Mouse (Mus musculus) lung, embryonic 14.5 days (tissue): ENCODE results near the gene Bdh2. TPM values are rescaled to one million over a fixed set of nuclear protein-coding genes. Genes with fewer than 3 reads are reported as not detected.

Source experiments
- ATAC-seq: fragments of 200-750 bp; cut with Nextera tagmentation; 2 replicates; pipeline ENCODE4 v1.8.0; 2017; ENCODE audit warnings: mild to moderate bottlenecking, moderate TSS enrichment, moderate library complexity; ENCODE audit not compliant: insufficient read depth
- DNase-seq: peaks from one replicate; pipeline ENCODE4 v3.0.0-alpha.2; 2015
- H3K27ac ChIP-seq: fragments of 300-500 bp; sonication (generic); 2 replicates; pipeline ENCODE4 v1.5.1; 2014; ENCODE audit warnings: low read depth, mild to moderate bottlenecking, moderate library complexity
- H3K27me3 ChIP-seq: fragments of 300-500 bp; sonication (generic); 2 replicates; pipeline ENCODE4 v1.6.1; 2014; ENCODE audit warnings: low read length, control low read depth; ENCODE audit not compliant: insufficient read depth
- H3K36me3 ChIP-seq: fragments of 300-500 bp; sonication (generic); 2 replicates; pipeline ENCODE4 v1.6.1; 2014; ENCODE audit warnings: control low read depth; ENCODE audit not compliant: insufficient read depth
- H3K4me1 ChIP-seq: fragments of 300-500 bp; sonication (generic); 2 replicates; pipeline ENCODE4 v1.6.1; 2014; ENCODE audit warnings: antibody characterized with exemption, control low read depth; ENCODE audit not compliant: insufficient read depth
- H3K4me2 ChIP-seq: fragments of 300-500 bp; sonication (generic); 2 replicates; pipeline ENCODE4 v1.6.1; 2014; ENCODE audit warnings: mild to moderate bottlenecking
- H3K4me3 ChIP-seq: fragments of 300-500 bp; sonication (generic); 2 replicates; pipeline ENCODE4 v1.5.1; 2014; ENCODE audit warnings: low read depth, low read length
- H3K9ac ChIP-seq: fragments of 300-500 bp; sonication (generic); 2 replicates; pipeline ENCODE4 v1.6.1; 2014
- H3K9me3 ChIP-seq: fragments of 300-500 bp; sonication (generic); 2 replicates; pipeline ENCODE4 v1.6.1; 2016; ENCODE audit warnings: low read depth, low read length, control low read depth
- CTCF ChIP-seq: IDR thresholded peaks from 2 replicates; pipeline ENCODE4 v1.5.1; 2016; ENCODE audit warnings: antibody characterized with exemption, low read depth
- WGBS: fragments of 180-500 bp; shearing (Covaris S2); extraction: QIAGEN DNeasy Blood & Tissue Kit; methylation state at CpG from one replicate; pipeline ENCODE4 v1.1.7; 2014; 5-methylcytosine and 5-hydroxymethylcytosine counted together
- polyA plus RNA-seq: library from polyadenylated mRNA; unstranded; fragments of >200 nt; fragmentation: Nextera tagmentation; extraction: Ambion mirVana; gene quantifications from 2 replicates; pipeline ENCODE4 v1.2.1, GENCODE M21; 2014

The Bdh2 gene
- polyA plus RNA-seq, 1 experiment from 2014 or later = 8.7 TPM

DNA sequence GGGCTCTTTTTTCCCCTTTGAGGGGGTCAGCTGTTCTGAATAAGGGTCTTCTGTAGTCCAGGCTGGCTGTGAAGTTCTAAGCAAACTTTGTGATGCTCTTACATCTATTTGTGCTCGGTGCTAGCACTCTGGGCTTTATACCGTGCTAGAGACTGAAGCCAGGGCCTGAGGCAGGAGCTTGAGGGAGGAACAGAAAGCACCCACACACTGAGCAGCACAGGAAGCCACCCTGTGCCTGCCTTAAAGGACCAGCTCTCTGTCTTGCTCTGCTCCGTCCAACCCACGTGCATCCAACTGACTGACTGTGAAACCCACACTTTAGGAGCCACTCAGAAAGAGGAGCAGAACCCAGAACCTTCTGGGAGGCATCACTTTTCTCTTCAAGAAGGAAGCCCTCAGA, 861 bp upstream of the Bdh2 start:
- H3K9ac ChIP-seq = no peak overlapping the region; the same call in 1 of the 2 replicates

DNA sequence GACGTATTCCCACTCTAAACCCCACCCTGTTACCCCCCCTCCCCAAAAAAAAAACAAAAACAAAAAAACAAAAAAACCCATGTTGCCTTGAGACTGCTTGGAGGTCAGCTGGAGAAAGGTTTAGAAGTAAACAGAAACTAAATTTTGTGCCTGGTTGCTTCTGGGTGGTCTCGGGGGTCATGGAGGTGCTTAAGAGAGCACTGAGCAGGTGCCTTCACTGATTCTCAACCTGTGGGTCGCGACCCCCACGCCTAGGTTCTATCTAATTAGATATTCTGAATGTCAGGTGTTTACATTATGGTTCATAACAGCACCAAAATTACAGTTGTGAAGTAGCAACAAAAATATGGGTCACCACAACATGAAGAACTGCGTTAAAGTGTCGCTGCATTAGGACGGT, 680 bp downstream of the Bdh2 start:
- Histone ChIP-seq H3K9ac (no peak overlapping the region), H3K4me3 (0 out of 2 replicates have a peak overlapping the region, but pooled peaks have one; percentile 13), H3K4me2 (no peak overlapping the region), H3K27me3 (no peaks in the 10 kb centered on the region), H3K27ac (no peak overlapping the region), H3K36me3 (no peaks in the 10 kb centered on the region), H3K9me3 (no peaks in the 10 kb centered on the region), H3K4me1 (no peaks in the 10 kb centered on the region)
- ATAC-seq (no peak), DNase-seq (no peak)
- 66% methylated on average over 8 of the region's 8 CpGs for WGBS
- no peak for TF ChIP-seq CTCF

More for the DNA sequence above, 861 bp upstream of the Bdh2 start:
- H3K4me1 ChIP-seq = no peaks in the 10 kb centered on the region
- ATAC-seq (peak; percentile 15; the same call in 1 of the 2 replicates), DNase-seq (no peak)
- H3K27ac ChIP-seq = no peak overlapping the region
- WGBS = 72% methylated on average over 4 of the region's 4 CpGs
- H3K4me2 ChIP-seq = no peak overlapping the region
- H3K4me3 ChIP-seq = no peak overlapping the region
- no peak for TF ChIP-seq CTCF
- H3K9me3 ChIP-seq = no peaks in the 10 kb centered on the region
- H3K36me3 ChIP-seq = no peaks in the 10 kb centered on the region
- no peaks in the 10 kb centered on the region for H3K27me3 ChIP-seq

DNA sequence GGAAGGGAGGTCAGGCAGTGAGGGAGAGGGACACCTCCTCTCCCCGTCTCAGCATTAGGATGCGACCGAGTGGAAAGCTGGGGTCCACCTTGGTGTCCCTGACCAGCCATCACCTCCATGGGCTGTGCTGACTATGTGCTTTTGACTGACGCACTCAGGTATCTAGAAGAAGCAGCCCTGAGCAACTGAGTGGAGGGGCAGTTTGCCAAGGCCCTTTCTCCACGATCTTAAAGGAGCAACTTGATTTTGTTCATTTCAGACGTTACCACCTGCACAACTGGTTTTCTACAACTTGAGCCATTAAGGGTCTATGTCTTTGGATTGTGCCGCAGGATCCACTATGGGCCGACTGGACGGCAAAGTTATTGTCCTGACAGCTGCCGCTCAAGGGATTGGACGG, 4.2 kb downstream of the Bdh2 start:
- Histone ChIP-seq H3K4me1 (no peaks in the 10 kb centered on the region), H3K9ac (no peak overlapping the region), H3K27ac (peak overlapping the region; percentile 50; the same call in 1 of the 2 replicates), H3K36me3 (no peaks in the 10 kb centered on the region), H3K9me3 (no peaks in the 10 kb centered on the region), H3K4me2 (no peak overlapping the region), H3K4me3 (no peak overlapping the region), H3K27me3 (no peaks in the 10 kb centered on the region)
- WGBS = 73% methylated on average over 11 of the region's 11 CpGs
- no peak for ATAC-seq
- DNase-seq = peak; percentile 37
- TF ChIP-seq CTCF = no peak

DNA sequence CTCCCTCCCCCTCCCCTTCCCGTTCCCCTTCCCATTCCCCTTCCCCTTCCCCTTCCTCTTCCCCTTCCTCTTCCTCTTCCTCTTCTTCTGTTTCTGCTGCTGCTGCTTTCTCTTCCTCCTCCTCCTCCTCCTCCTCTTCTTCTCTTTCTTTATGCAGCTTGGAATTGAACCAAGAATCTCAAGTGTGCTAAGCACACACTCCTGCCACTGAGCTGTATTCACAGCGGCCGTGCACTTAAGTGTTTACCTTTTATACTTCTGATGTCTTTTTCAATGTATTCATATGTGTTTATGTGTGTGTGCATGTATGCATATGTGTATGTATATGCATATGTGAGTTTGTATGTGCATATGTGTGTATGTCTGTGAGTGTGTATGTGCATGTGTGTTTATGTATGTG, 4.8 kb downstream of the Bdh2 start:
- DNase-seq = peak; percentile 48
- no peaks in the 10 kb centered on the region for H3K4me1 ChIP-seq
- no peak overlapping the region for H3K9ac ChIP-seq
- no peak for TF ChIP-seq CTCF
- H3K4me3 ChIP-seq = no peak overlapping the region
- no peak overlapping the region for H3K27ac ChIP-seq
- ATAC-seq = no peak
- H3K9me3 ChIP-seq = no peaks in the 10 kb centered on the region
- no peaks in the 10 kb centered on the region for H3K36me3 ChIP-seq
- WGBS = 62% methylated on average over 3 of the region's 3 CpGs
- H3K27me3 ChIP-seq = no peaks in the 10 kb centered on the region
- no peak overlapping the region for H3K4me2 ChIP-seq

DNA sequence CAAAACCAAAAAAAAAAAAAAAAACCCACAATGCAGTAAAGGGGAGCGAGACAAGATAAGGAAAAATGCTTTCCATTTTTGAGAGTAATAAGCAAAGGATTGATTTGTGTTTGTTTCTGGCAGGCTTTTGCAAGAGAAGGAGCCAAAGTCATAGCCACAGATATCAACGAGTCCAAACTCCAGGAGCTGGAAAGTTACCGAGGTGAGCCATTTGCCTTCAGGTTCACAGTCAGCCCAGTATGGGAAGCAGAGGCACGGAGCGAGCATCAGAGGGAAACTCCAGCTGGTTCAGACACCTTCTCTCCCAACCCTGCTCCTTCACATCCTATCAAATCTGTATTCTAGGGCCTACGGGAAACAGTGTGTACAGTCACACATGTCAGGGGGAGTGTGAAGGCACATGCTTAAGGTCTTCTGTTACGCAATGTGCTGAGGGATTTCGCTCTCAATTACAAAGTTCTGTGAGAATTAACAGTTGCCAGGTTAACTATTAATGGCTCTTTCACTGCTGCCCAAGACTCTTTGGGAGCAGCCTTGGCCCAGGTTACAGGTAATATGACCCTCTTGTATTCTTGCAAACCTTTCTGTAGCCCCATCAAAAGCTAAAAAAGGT, 7.2 kb downstream of the Bdh2 start:
- Histone ChIP-seq H3K4me1 (no peaks in the 10 kb centered on the region), H3K9me3 (no peaks in the 10 kb centered on the region), H3K9ac (no peak overlapping the region), H3K4me2 (no peak overlapping the region), H3K4me3 (no peak overlapping the region), H3K27me3 (no peaks in the 10 kb centered on the region), H3K36me3 (no peaks in the 10 kb centered on the region), H3K27ac (no peak overlapping the region)
- 63% methylated on average over 8 of the region's 8 CpGs for WGBS
- no peak for ATAC-seq
- no peak for TF ChIP-seq CTCF
- DNase-seq = no peak

DNA sequence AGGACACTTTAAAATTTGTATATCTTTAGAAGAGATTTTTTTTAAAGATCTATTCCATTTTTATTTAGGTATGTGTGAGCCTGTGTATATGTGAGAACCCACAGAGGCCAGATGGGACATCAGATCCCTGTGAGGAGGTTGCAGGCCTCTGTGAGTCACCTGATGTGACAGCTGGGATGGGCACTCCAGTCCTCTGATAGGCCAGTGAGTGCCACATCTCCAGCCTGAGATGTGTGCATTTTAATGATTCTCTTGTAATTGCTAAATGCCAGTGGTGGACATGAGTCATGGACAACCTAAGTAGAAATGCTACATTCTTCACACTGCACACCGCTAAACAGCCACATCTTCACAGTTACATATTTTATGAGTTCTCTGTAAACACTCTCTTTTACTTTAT, 8.1 kb downstream of the Bdh2 start:
- no peak overlapping the region for H3K9ac ChIP-seq
- H3K27me3 ChIP-seq = no peaks in the 10 kb centered on the region
- no peak overlapping the region for H3K4me2 ChIP-seq
- H3K4me1 ChIP-seq = no peaks in the 10 kb centered on the region
- DNase-seq (no peak), ATAC-seq (no peak)
- H3K9me3 ChIP-seq = no peaks in the 10 kb centered on the region
- WGBS = 86% methylated on average over 1 of the region's 1 CpGs
- no peak for TF ChIP-seq CTCF
- H3K36me3 ChIP-seq = no peaks in the 10 kb centered on the region
- H3K27ac ChIP-seq = no peak overlapping the region
- no peak overlapping the region for H3K4me3 ChIP-seq

DNA sequence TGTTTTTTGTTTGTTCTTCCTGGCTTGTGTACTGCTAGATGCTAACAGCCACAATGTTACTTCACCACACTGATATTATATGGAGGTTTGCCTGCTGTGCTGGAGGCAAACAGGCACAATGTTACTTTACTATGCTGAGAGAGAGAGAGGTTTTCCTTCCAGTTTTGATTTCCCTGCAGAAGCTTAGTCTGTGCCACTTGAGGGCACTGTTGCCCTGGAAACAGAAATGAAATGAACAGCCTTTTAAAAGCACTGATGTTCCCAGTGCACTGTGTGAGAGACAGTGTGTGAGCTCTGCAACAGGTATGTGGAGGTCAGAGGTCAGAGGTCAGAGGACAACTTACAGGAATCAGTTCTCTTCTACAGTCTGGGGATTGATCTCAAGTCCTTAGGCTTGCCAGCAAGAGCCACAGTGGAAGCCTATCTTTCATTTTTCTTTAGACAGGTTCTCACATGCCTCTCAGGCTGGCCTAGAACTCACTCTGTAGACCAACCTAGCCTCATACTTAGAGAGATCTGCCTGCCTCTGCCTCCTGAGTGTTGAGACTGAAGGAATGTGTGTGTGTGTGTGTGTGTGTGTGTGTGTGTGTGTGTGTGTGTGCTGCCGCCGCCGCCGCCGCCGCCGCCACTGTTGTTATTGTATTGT, 9.4 kb downstream of the Bdh2 start:
- no peak overlapping the region for H3K4me3 ChIP-seq
- DNase-seq = peak; percentile 87
- no peaks in the 10 kb centered on the region for H3K27me3 ChIP-seq
- no peak overlapping the region for H3K27ac ChIP-seq
- peak; percentile 80 for ATAC-seq
- H3K36me3 ChIP-seq = no peaks in the 10 kb centered on the region
- 100% methylated on average over 6 of the region's 7 CpGs for WGBS
- H3K9ac ChIP-seq = no peak overlapping the region
- H3K4me2 ChIP-seq = no peak overlapping the region
- H3K9me3 ChIP-seq = no peaks in the 10 kb centered on the region
- TF ChIP-seq CTCF = peak; percentile 83
- no peaks in the 10 kb centered on the region for H3K4me1 ChIP-seq
